Mouse (Mus musculus): ENCODE results near the gene Dscam. TPM values are rescaled to one million over a fixed set of nuclear protein-coding genes. Genes with fewer than 3 reads are reported as not detected.
"Not testable (repeated sequence)": the region's sequence is repeated elsewhere in the genome, so short reads cannot be mapped to it uniquely, and the experiment has no call there.

Dscam gene
- total and polyA plus RNA-seq, 2 experiments from 2014 or later: not detected

DNA sequence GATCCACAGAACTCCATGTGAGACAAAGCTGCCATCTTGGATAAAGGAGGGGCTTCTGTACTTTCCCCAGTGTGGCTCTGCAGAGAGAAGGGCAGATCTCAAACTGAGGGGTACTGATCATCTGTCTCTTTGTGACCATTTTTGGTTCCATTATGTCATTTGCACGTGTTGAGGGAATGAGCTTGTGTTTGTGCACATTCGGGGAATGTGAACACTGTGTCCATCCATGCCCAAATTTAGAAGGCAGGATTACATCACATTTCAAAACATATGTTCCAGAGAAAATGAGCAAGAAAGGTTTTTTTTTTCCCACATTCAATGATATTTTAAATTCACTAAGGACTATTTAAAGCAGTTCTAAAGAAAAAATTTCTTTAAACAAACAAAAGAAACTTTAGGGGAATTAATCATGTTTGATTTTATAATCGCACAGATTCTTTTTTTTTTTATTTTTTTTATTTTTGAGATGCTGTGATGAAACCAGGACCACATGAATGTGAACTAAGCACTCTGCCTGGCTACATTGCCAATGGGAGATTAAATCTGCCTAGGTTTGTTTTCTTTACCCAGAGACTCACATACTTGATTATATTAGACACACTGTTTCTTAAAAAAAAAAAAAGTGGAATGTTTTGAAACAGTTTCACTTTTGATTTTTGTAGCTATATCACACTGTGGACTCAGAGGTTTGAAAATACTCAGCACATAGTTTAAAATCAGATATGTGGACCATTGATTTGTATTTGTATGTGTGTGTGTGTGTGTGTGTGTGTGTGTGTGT lies 269.1 kb downstream of the Dscam start:
- WGBS: 60% methylated on average over 3 of the region's 3 CpGs
- H3K36me3 ChIP-seq (replicated peaks; ENCODE audit: control insufficient read depth, insufficient read depth, low read length): no peaks in the 10 kb centered on the region
- TF ChIP-seq CTCF (IDR thresholded peaks at IDR 0.05; ENCODE audit: low read depth): no peak
- TF ChIP-seq EP300 (IDR thresholded peaks at IDR 0.05; ENCODE audit: low read depth): no peak

GRCm38 (mm10) chr16:96899329-96899728 lies 271.2 kb downstream of the Dscam start:
- no peak overlapping the region for H3K4me2 ChIP-seq (ENCODE audit: low read depth, low read length)
- no peaks in the 10 kb centered on the region for H3K9me3 ChIP-seq (replicated peaks; ENCODE audit: control insufficient read depth, low read length)
- no peak overlapping the region for H3K9ac ChIP-seq (replicated peaks; ENCODE audit: low read depth, low read length)
- H3K4me3 ChIP-seq (ENCODE audit: low read depth, low read length): no peak overlapping the region
- no peak overlapping the region for H3K27ac ChIP-seq (ENCODE audit: low read depth)
- no peaks in the 10 kb centered on the region for H3K27me3 ChIP-seq (ENCODE audit: control insufficient read depth, insufficient read depth, low read length)
- TF ChIP-seq CTCF (IDR thresholded peaks at IDR 0.05; ENCODE audit: low read depth) (no peak), EP300 (IDR thresholded peaks at IDR 0.05; ENCODE audit: low read depth) (no peak)
- DNase-seq (ENCODE audit: low spot score) (no peak), ATAC-seq (ENCODE audit: insufficient read depth, low read depth) (no peak)
- no peaks in the 10 kb centered on the region for H3K36me3 ChIP-seq (replicated peaks; ENCODE audit: control insufficient read depth, insufficient read depth, low read length)
- H3K4me1 ChIP-seq (ENCODE audit: control insufficient read depth, insufficient read depth): no peaks in the 10 kb centered on the region

More for the DNA sequence above, 269.1 kb downstream of the Dscam start:
- Histone ChIP-seq H3K9me3 (replicated peaks; ENCODE audit: control insufficient read depth, low read length) (no peaks in the 10 kb centered on the region), H3K9ac (replicated peaks; ENCODE audit: low read depth, low read length) (no peak overlapping the region), H3K4me3 (ENCODE audit: low read depth, low read length) (no peak overlapping the region), H3K27ac (ENCODE audit: low read depth) (no peak overlapping the region), H3K27me3 (ENCODE audit: control insufficient read depth, insufficient read depth, low read length) (no peaks in the 10 kb centered on the region), H3K4me2 (ENCODE audit: low read depth, low read length) (no peak overlapping the region), H3K4me1 (ENCODE audit: control insufficient read depth, insufficient read depth) (no peaks in the 10 kb centered on the region)
- ATAC-seq (ENCODE audit: insufficient read depth, low read depth) (no peak), DNase-seq (ENCODE audit: low spot score) (no peak)

GRCm38 (mm10) chr16:96896510-96897133 lies 273.9 kb downstream of the Dscam start:
- H3K4me2 ChIP-seq (ENCODE audit: low read depth, low read length): no peak overlapping the region
- H3K4me1 ChIP-seq (ENCODE audit: control insufficient read depth, insufficient read depth): no peaks in the 10 kb centered on the region
- H3K9me3 ChIP-seq (replicated peaks; ENCODE audit: control insufficient read depth, low read length): no peaks in the 10 kb centered on the region
- TF ChIP-seq EP300 (IDR thresholded peaks at IDR 0.05; ENCODE audit: low read depth): no peak
- peak; percentile 66 for TF ChIP-seq CTCF (IDR thresholded peaks at IDR 0.05; ENCODE audit: low read depth)
- WGBS: 65% methylated on average over 10 of the region's 10 CpGs
- ATAC-seq (ENCODE audit: insufficient read depth, low read depth) (no peak), DNase-seq (ENCODE audit: low spot score) (peak; percentile 35)
- no peak overlapping the region for H3K9ac ChIP-seq (replicated peaks; ENCODE audit: low read depth, low read length)
- H3K27ac ChIP-seq (ENCODE audit: low read depth): no peak overlapping the region
- no peak overlapping the region for H3K4me3 ChIP-seq (ENCODE audit: low read depth, low read length)
- no peaks in the 10 kb centered on the region for H3K36me3 ChIP-seq (replicated peaks; ENCODE audit: control insufficient read depth, insufficient read depth, low read length)
- no peaks in the 10 kb centered on the region for H3K27me3 ChIP-seq (ENCODE audit: control insufficient read depth, insufficient read depth, low read length)

- peaks cover 14% of the 10 kb centered on the region; the same call in 1 of the 2 replicates for H3K4me1 ChIP-seq (ENCODE audit: control insufficient read depth, insufficient read depth)
- no peak overlapping the region for H3K4me3 ChIP-seq (ENCODE audit: low read depth, low read length)
- no peak overlapping the region for H3K4me2 ChIP-seq (ENCODE audit: low read depth, low read length)
- DNase-seq (ENCODE audit: low spot score): no peak
- H3K27ac ChIP-seq (ENCODE audit: low read depth): no peak overlapping the region
- WGBS: 49% methylated on average over 1 of the region's 1 CpGs
- H3K9ac ChIP-seq (replicated peaks; ENCODE audit: low read depth, low read length): no peak overlapping the region
- no peaks in the 10 kb centered on the region for H3K36me3 ChIP-seq (replicated peaks; ENCODE audit: control insufficient read depth, insufficient read depth, low read length)
- TF ChIP-seq EP300 (IDR thresholded peaks at IDR 0.05; ENCODE audit: low read depth) (no peak), CTCF (IDR thresholded peaks at IDR 0.05; ENCODE audit: low read depth) (no peak)
- H3K9me3 ChIP-seq (replicated peaks; ENCODE audit: control insufficient read depth, low read length): no peaks in the 10 kb centered on the region
- no peak for ATAC-seq (ENCODE audit: insufficient read depth, low read depth)
- no peaks in the 10 kb centered on the region for H3K27me3 ChIP-seq (ENCODE audit: control insufficient read depth, insufficient read depth, low read length)
Observed at GRCm38 (mm10) chr16:96888036-96888435, 282.5 kb downstream of the Dscam start.

DNA sequence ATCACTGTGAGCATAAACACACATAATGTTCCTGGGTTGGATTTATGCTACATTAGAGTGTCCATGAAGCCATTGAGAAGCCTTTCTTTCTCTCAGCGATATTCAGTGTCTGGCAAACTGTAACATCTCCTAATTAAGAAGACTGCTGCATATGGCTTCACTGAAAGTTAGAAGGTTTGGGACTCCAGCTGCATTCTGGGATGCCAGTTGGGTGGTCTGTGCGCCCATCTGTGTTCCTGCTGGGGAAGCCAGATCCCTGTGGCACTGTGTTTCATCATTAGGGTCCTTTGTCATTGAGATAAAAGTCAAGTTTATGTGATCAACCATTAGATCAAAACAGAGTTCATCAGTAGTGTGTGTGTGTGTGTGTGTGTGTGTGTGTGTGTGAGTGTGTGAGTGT lies 284.7 kb downstream of the Dscam start:
- 77% methylated on average over 2 of the region's 2 CpGs for WGBS
- no peak overlapping the region for H3K27ac ChIP-seq (ENCODE audit: low read depth)
- TF ChIP-seq EP300 (IDR thresholded peaks at IDR 0.05; ENCODE audit: low read depth) (no peak), CTCF (IDR thresholded peaks at IDR 0.05; ENCODE audit: low read depth) (no peak)
- no peaks in the 10 kb centered on the region for H3K27me3 ChIP-seq (ENCODE audit: control insufficient read depth, insufficient read depth, low read length)
- H3K4me1 ChIP-seq (ENCODE audit: control insufficient read depth, insufficient read depth): peaks cover 14% of the 10 kb centered on the region; the same call in 1 of the 2 replicates
- H3K9me3 ChIP-seq (replicated peaks; ENCODE audit: control insufficient read depth, low read length): no peaks in the 10 kb centered on the region
- ATAC-seq (ENCODE audit: insufficient read depth, low read depth): no peak
- H3K4me3 ChIP-seq (ENCODE audit: low read depth, low read length): no peak overlapping the region
- H3K9ac ChIP-seq (replicated peaks; ENCODE audit: low read depth, low read length): no peak overlapping the region
- H3K4me2 ChIP-seq (ENCODE audit: low read depth, low read length): no peak overlapping the region
- H3K36me3 ChIP-seq (replicated peaks; ENCODE audit: control insufficient read depth, insufficient read depth, low read length): no peaks in the 10 kb centered on the region
- no peak for DNase-seq (ENCODE audit: low spot score)

GRCm38 (mm10) chr16:96884590-96884989 lies 286.0 kb downstream of the Dscam start:
- not testable (repeated sequence) for H3K9me3 ChIP-seq (replicated peaks; ENCODE audit: control insufficient read depth, low read length); H3K36me3 ChIP-seq (replicated peaks; ENCODE audit: control insufficient read depth, insufficient read depth, low read length); H3K27ac ChIP-seq (ENCODE audit: low read depth); H3K4me3 ChIP-seq (ENCODE audit: low read depth, low read length); ATAC-seq (ENCODE audit: insufficient read depth, low read depth); H3K27me3 ChIP-seq (ENCODE audit: control insufficient read depth, insufficient read depth, low read length); H3K9ac ChIP-seq (replicated peaks; ENCODE audit: low read depth, low read length); DNase-seq (ENCODE audit: low spot score); H3K4me2 ChIP-seq (ENCODE audit: low read depth, low read length)
- H3K4me1 ChIP-seq (ENCODE audit: control insufficient read depth, insufficient read depth): peaks cover 14% of the 10 kb centered on the region; the same call in 1 of the 2 replicates
- WGBS: 72% methylated on average over 2 of the region's 3 CpGs

Data from heart, postnatal 0 days (tissue).